Mouse (Mus musculus) intestine, embryonic 14.5 days (tissue): ENCODE data around the gene Galnt15. TPM values are rescaled to one million over a fixed set of nuclear protein-coding genes. Genes with fewer than 3 reads are reported as not detected.

ENCODE experiments used
- ATAC-seq: fragments of 200-750 bp; cut with Nextera tagmentation; replicated peaks from 2 replicates; pipeline ENCODE4 v1.8.0; 2017; ENCODE audit warnings: low read depth, moderate number of reproducible peaks, moderate TSS enrichment, moderate library complexity; ENCODE audit not compliant: low FRiP score, low TSS enrichment
- DNase-seq: peaks from one replicate; pipeline ENCODE4 v3.0.0-alpha.2; 2018; ENCODE audit warnings: low spot score
- H3K27ac ChIP-seq: fragments of 300-500 bp; sonication (generic); 2 replicates; pipeline ENCODE4 v1.5.1; 2014; ENCODE audit warnings: low read depth, mild to moderate bottlenecking, control low read depth
- H3K27me3 ChIP-seq: fragments of 300-500 bp; sonication (generic); replicated peaks from 2 replicates; pipeline ENCODE4 v1.6.1; 2014; ENCODE audit warnings: low read length, control low read depth; ENCODE audit not compliant: control insufficient read depth, insufficient read depth
- H3K36me3 ChIP-seq: fragments of 300-500 bp; sonication (generic); 2 replicates; pipeline ENCODE4 v1.6.1; 2014; ENCODE audit warnings: low read length, control low read depth; ENCODE audit not compliant: control insufficient read depth, insufficient read depth
- H3K4me1 ChIP-seq: fragments of 300-500 bp; sonication (generic); replicated peaks from 2 replicates; pipeline ENCODE4 v1.6.1; 2014; ENCODE audit warnings: low read length, control low read depth, mixed read lengths; ENCODE audit not compliant: control insufficient read depth, insufficient read depth
- H3K4me2 ChIP-seq: fragments of 300-500 bp; sonication (generic); 2 replicates; pipeline ENCODE4 v1.6.1; 2014; ENCODE audit warnings: low read length
- H3K4me3 ChIP-seq: fragments of 300-500 bp; sonication (generic); 2 replicates; pipeline ENCODE4 v1.5.1; 2014; ENCODE audit warnings: low read depth, low read length, control low read depth, mixed read lengths
- H3K9ac ChIP-seq: fragments of 300-500 bp; sonication (generic); 2 replicates; pipeline ENCODE4 v1.6.1; 2014; ENCODE audit warnings: mild to moderate bottlenecking, low read length
- H3K9me3 ChIP-seq: fragments of 300-500 bp; sonication (generic); 2 replicates; pipeline ENCODE4 v1.6.1; 2016; ENCODE audit warnings: low read length, control low read depth; ENCODE audit not compliant: control insufficient read depth
- WGBS: fragments of 180-500 bp; shearing (Covaris S2); extraction: QIAGEN DNeasy Blood & Tissue Kit; methylation state at CpG from one replicate; pipeline ENCODE4 v1.1.7; 2014; 5-methylcytosine and 5-hydroxymethylcytosine counted together
- polyA plus RNA-seq: library from polyadenylated mRNA; unstranded; fragments of >200 nt; fragmentation: Nextera tagmentation; extraction: Ambion mirVana; gene quantifications from 2 replicates; pipeline ENCODE4 v1.2.1, GENCODE M21; 2014

Gene Galnt15
- polyA plus RNA-seq, 1 experiment from 2014 or later = 0.04 TPM

- Histone ChIP-seq H3K4me1 (no peaks in the 10 kb centered on the region), H3K36me3 (peaks cover 24% of the 10 kb centered on the region), H3K9ac (no peak overlapping the region), H3K27me3 (no peaks in the 10 kb centered on the region), H3K4me3 (no peak overlapping the region), H3K27ac (no peak overlapping the region), H3K9me3 (no peaks in the 10 kb centered on the region), H3K4me2 (no peak overlapping the region)
- ATAC-seq (no peak), DNase-seq (no peak)
- 52% methylated on average over 7 of the region's 7 CpGs for WGBS
These were observed 76.9 kb downstream of the Galnt15 start for GRCm38 (mm10) chr14:32105663-32106062.

DNA sequence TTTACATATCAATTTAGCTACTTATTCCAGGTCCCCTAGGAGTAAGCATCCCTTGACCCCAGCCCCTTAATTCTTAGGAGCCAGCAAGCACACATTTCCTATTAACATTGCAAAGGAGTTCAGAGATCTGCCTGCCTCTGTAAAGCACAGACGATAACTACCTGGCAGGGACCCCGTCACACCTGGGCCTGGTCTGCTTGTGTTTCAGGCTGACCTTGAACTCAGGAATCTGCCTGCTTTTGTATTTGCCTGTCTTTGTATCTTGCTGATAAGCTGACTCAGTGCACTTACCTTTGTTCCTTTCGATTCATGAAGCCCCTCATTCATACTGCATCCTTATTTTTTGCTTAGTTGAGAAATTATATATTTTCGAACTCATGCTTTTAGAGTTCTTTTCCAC lies 78.1 kb downstream of the Galnt15 start:
- H3K9me3 ChIP-seq = no peaks in the 10 kb centered on the region
- WGBS = 91% methylated on average over 4 of the region's 4 CpGs
- no peaks in the 10 kb centered on the region for H3K27me3 ChIP-seq
- no peak for DNase-seq
- H3K4me1 ChIP-seq = no peaks in the 10 kb centered on the region
- no peak overlapping the region for H3K27ac ChIP-seq
- H3K4me2 ChIP-seq = no peak overlapping the region
- H3K9ac ChIP-seq = no peak overlapping the region
- no peak for ATAC-seq
- no peak overlapping the region for H3K4me3 ChIP-seq
- peaks cover 19% of the 10 kb centered on the region for H3K36me3 ChIP-seq

Other genes starting within 250 kb of the Galnt15 start
- gene Ankrd28, start 198.3 kb upstream of the Galnt15 start, polyA plus RNA-seq = 11.6 and 11.7 TPM in 2 replicates
- gene Oxnad1, start 56.4 kb downstream of the Galnt15 start, polyA plus RNA-seq = 23.6 and 28.3 TPM in 2 replicates
- 112 and 114 TPM in 2 replicates for gene Dph3, start 56.7 kb downstream of the Galnt15 start, polyA plus RNA-seq
- not detected in 2 replicates for gene Msmb, start 113.0 kb downstream of the Galnt15 start, polyA plus RNA-seq
- 125 TPM in 2 replicates for gene Ncoa4, start 130.9 kb downstream of the Galnt15 start, polyA plus RNA-seq
- 333 and 354 TPM in 2 replicates for gene Timm23, start 172.9 kb downstream of the Galnt15 start, polyA plus RNA-seq
- gene Parg, start 173.0 kb downstream of the Galnt15 start, polyA plus RNA-seq = 43.8 and 45.5 TPM in 2 replicates